Mouse (Mus musculus): ENCODE results near the gene Gm28230.
A peak's percentile ranks its signal among the peaks of the same experiment; 100 is the strongest.

Gm28230 gene

GRCm38 (mm10) chr2:74691022-74691951 is 35.2 kb upstream of the Gm28230 start, which contains the start of gene Hoxd10:
TSS of gene Hoxd10 (plus strand) at chr2:74691924.
- DNase-seq (ENCODE audit: low spot score in 2 of 2), result no peak

GRCm38 (mm10) chr2:74691995-74692807 is 34.3 kb upstream of the Gm28230 start:
- DNase-seq (ENCODE audit: low spot score in 2 of 2), result no peak

GRCm38 (mm10) chr2:74692808-74693431 is 33.6 kb upstream of the Gm28230 start:
- no peak for DNase-seq (ENCODE audit: low spot score in 2 of 2)

- no peak for DNase-seq (ENCODE audit: low spot score in 2 of 2)
Observed at GRCm38 (mm10) chr2:74693432-74693827, 33.1 kb upstream of the Gm28230 start.

- no peak for DNase-seq (ENCODE audit: low spot score in 2 of 2)
Observed at GRCm38 (mm10) chr2:74694066-74694465, 32.5 kb upstream of the Gm28230 start.

- DNase-seq (ENCODE audit: low spot score in 2 of 2), result no peak
Observed at GRCm38 (mm10) chr2:74695383-74695782, 31.1 kb upstream of the Gm28230 start.

GRCm38 (mm10) chr2:74695813-74696430 is 30.6 kb upstream of the Gm28230 start:
- DNase-seq (ENCODE audit: low spot score in 2 of 2), result no peak

GRCm38 (mm10) chr2:74696442-74697335 is 29.8 kb upstream of the Gm28230 start:
- no peak for DNase-seq (ENCODE audit: low spot score in 2 of 2)

- DNase-seq (ENCODE audit: low spot score in 2 of 2), result peak in 1 of 2 experiments; percentile 61
Observed at GRCm38 (mm10) chr2:74697567-74698121, 28.9 kb upstream of the Gm28230 start, which contains the start of gene Hoxd9. TSS of gene Hoxd9 (plus strand) at chr2:74697727.

- DNase-seq (ENCODE audit: low spot score in 2 of 2), result no peak
Observed at GRCm38 (mm10) chr2:74698201-74699052, 28.1 kb upstream of the Gm28230 start.

GRCm38 (mm10) chr2:74699053-74699430 is 27.5 kb upstream of the Gm28230 start:
- no peak for DNase-seq (ENCODE audit: low spot score in 2 of 2)

GRCm38 (mm10) chr2:74699664-74700545 is 26.6 kb upstream of the Gm28230 start:
- DNase-seq (ENCODE audit: low spot score in 2 of 2), result no peak

- DNase-seq (ENCODE audit: low spot score in 2 of 2), result no peak
Observed at GRCm38 (mm10) chr2:74700546-74701112, 25.9 kb upstream of the Gm28230 start.

GRCm38 (mm10) chr2:74701949-74702819 is 24.3 kb upstream of the Gm28230 start:
- DNase-seq (ENCODE audit: low spot score in 2 of 2), result peak in 1 of 2 experiments; percentile 54

GRCm38 (mm10) chr2:74702820-74703219 is 23.7 kb upstream of the Gm28230 start:
- no peak for DNase-seq (ENCODE audit: low spot score in 2 of 2)

- DNase-seq (ENCODE audit: low spot score in 2 of 2), result no peak
Observed at GRCm38 (mm10) chr2:74703317-74703716, 23.2 kb upstream of the Gm28230 start.
